Mouse (Mus musculus): Measurements from ENCODE around the gene Hoxa3. TPM values are rescaled to one million over a fixed set of nuclear protein-coding genes. Genes with fewer than 3 reads are reported as not detected.

Hoxa3 gene
- polyA plus RNA-seq, 1 experiment from 2014 or later = 5.6 TPM

DNA sequence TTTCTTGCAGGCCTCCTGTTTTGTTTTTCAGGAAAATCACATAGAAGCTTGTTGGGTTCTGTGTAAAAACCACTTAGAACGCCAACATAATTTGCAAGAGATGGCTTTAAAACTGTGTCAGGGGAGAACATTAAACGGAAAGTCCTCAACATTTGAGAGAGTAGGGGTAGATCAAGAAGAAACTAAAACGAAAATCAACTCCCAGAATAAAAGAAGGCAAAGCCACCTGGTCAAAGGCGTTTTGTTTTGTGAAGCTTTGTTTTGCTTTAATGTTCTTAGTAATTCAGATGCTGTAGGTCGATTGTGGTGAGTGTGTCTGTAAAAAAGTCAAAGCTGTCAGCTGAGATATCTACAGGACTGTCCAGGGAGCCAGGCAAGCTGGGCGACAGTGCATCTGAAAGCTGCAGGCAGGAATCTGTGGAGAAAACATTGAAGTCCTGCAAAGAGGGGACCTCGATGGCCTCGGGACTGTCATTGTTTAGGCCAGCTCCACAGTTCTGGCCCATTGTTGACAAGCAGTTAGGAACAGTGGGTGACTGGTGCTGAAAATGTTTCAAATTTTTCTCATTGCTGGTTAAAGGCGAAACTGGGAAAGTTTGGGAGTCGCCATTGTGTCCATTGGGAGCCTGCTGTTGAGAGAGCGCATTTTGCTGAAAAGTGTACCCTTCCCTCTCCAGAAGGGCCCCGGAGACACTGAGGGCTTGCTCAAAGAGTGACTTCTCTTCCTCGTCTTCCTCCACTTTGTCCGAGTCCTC lies 50.3 kb downstream of the Hoxa3 start:
- peak; percentile 48 for DNase-seq (ENCODE audit: low spot score)
- peaks cover 59% of the 10 kb centered on the region for H3K4me1 ChIP-seq (ENCODE audit: control insufficient read depth, insufficient read depth, low read length)
- ATAC-seq (ENCODE audit: insufficient number of reproducible peaks, low FRiP score, low TSS enrichment, low read depth) = no peak
- no peaks in the 10 kb centered on the region for H3K9me3 ChIP-seq (ENCODE audit: control insufficient read depth, low read length)
- no peak overlapping the region for H3K27ac ChIP-seq (replicated peaks; ENCODE audit: low read depth, low read length)
- H3K36me3 ChIP-seq (ENCODE audit: control insufficient read depth, insufficient read depth, low read length) = no peaks in the 10 kb centered on the region
- peak overlapping the region; percentile 69 for H3K4me2 ChIP-seq (ENCODE audit: low read depth, severe bottlenecking)
- H3K27me3 ChIP-seq (ENCODE audit: control insufficient read depth, insufficient read depth, low read length) = peaks cover 18% of the 10 kb centered on the region
- peak overlapping the region; percentile 23; the same call in 1 of the 2 replicates for H3K9ac ChIP-seq (ENCODE audit: low read length)
- WGBS = 7% methylated on average over 14 of the region's 14 CpGs
- peak overlapping the region; percentile 26 for H3K4me3 ChIP-seq (ENCODE audit: low read depth, low read length)

DNA sequence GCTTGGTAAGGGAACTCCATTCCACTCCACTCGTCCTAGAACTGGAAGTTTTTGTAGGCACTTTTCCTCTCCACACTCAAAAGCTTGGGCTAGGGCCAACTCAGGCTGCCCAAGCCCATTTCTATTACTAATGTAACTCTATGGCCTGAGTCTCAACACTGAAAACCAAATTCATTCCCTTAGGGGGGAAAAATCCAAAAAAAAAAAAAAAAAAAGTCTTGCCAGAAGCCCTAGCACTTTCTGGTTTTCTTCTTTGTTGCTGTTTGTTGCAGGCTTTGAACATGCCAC lies 51.1 kb downstream of the Hoxa3 start:
- peaks cover 58% of the 10 kb centered on the region for H3K4me1 ChIP-seq (ENCODE audit: control insufficient read depth, insufficient read depth, low read length)
- H3K36me3 ChIP-seq (ENCODE audit: control insufficient read depth, insufficient read depth, low read length) = no peaks in the 10 kb centered on the region
- no peaks in the 10 kb centered on the region for H3K9me3 ChIP-seq (ENCODE audit: control insufficient read depth, low read length)
- H3K4me3 ChIP-seq (ENCODE audit: low read depth, low read length) = no peak overlapping the region
- WGBS = 15% methylated on average over 1 of the region's 1 CpGs
- no peak overlapping the region for H3K27ac ChIP-seq (replicated peaks; ENCODE audit: low read depth, low read length)
- no peak for DNase-seq (ENCODE audit: low spot score)
- H3K4me2 ChIP-seq (ENCODE audit: low read depth, severe bottlenecking) = no peak overlapping the region
- H3K9ac ChIP-seq (ENCODE audit: low read length) = no peak overlapping the region
- no peak for ATAC-seq (ENCODE audit: insufficient number of reproducible peaks, low FRiP score, low TSS enrichment, low read depth)
- peaks cover 21% of the 10 kb centered on the region for H3K27me3 ChIP-seq (ENCODE audit: control insufficient read depth, insufficient read depth, low read length)

DNA sequence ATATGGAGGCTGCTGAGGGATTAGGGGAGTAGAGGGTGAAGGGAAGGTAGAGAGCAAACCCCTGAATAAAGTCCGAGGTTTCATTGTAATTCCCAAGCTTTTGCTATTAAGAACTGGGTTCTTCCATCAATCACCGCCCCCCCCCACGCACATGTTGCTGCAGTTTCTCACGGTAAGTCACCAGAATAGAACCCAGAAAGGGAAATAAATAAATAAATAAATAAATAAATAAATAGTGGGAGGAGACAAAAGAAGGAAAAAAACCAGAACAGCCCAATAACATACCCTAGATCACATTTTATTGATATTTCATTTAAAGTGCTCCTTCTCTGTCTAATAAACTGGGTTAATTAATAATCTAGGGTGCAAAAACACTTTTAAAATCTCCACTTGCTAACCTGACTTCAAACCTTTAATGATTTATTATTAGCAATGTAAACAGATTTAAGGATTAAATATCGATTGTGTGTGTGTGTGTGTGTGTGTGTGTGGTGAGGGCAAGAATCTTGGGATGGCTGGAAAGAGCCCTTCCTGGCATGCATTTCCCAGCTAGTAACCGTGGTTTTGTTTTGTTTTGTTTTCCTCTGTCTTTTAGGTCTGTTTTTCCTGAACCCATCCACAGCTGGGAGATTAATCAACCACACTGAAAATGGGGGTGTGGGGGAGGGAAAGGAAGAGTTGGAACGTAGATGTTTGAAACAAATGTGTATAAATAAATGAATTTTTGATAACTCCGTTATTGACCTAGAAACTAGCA lies 51.6 kb downstream of the Hoxa3 start:
- no peak for ATAC-seq (ENCODE audit: insufficient number of reproducible peaks, low FRiP score, low TSS enrichment, low read depth)
- no peak overlapping the region for H3K27ac ChIP-seq (replicated peaks; ENCODE audit: low read depth, low read length)
- no peaks in the 10 kb centered on the region for H3K9me3 ChIP-seq (ENCODE audit: control insufficient read depth, low read length)
- DNase-seq (ENCODE audit: low spot score) = peak; percentile 23
- H3K4me1 ChIP-seq (ENCODE audit: control insufficient read depth, insufficient read depth, low read length) = peaks cover 58% of the 10 kb centered on the region
- no peak overlapping the region for H3K9ac ChIP-seq (ENCODE audit: low read length)
- 7% methylated on average over 8 of the region's 8 CpGs for WGBS
- peak overlapping the region; percentile 97; the same call in 1 of the 2 replicates for H3K4me2 ChIP-seq (ENCODE audit: low read depth, severe bottlenecking)
- H3K4me3 ChIP-seq (ENCODE audit: low read depth, low read length) = no peak overlapping the region
- H3K36me3 ChIP-seq (ENCODE audit: control insufficient read depth, insufficient read depth, low read length) = no peaks in the 10 kb centered on the region
- H3K27me3 ChIP-seq (ENCODE audit: control insufficient read depth, insufficient read depth, low read length) = peaks cover 23% of the 10 kb centered on the region

DNA sequence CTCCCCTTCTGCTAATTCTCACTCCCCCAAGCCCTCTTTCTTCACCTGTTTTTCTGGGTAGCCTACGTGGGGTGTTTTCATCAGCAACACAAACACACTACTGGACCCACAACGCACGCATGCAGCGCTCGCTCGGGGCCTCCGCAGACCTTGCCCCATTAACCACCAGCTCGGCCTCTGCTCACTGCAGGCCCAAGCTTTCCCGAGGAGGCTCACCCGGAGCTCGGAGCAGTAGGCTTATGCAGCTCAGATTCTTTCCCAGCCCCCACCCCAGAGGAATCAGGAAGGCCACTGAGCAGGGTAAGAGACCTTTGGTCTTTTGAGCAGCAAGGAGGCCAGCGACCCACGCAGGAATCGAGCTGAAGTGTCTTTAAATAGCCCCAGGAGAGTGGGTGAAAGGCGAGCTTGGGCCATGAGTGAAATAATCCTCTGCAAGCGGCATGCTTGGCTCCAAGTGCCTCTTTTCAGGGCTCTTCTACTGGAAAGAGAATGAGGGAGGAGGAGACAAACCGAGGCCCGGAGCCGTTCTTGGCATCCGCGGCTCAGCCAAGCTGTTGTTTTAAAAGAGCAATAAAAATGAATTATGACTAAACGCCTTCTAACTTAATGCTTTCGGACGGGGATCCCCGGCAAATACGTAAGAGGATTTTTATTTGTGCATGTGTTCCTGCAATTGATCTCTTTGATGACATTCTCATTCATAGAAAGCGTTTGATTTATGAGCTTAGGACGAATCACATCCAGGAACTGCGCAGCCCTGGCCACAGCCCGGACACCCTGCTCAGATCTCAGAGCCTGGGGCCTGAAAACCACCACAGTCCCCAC lies 52.4 kb downstream of the Hoxa3 start:
- Histone ChIP-seq H3K4me2 (ENCODE audit: low read depth, severe bottlenecking) (peak overlapping the region; percentile 97), H3K36me3 (ENCODE audit: control insufficient read depth, insufficient read depth, low read length) (no peaks in the 10 kb centered on the region), H3K4me1 (ENCODE audit: control insufficient read depth, insufficient read depth, low read length) (peaks cover 54% of the 10 kb centered on the region), H3K9me3 (ENCODE audit: control insufficient read depth, low read length) (no peaks in the 10 kb centered on the region), H3K27ac (replicated peaks; ENCODE audit: low read depth, low read length) (peak overlapping the region; percentile 48), H3K9ac (ENCODE audit: low read length) (0 out of 2 replicates have a peak overlapping the region, but pooled peaks have one; percentile 34), H3K27me3 (ENCODE audit: control insufficient read depth, insufficient read depth, low read length) (peaks cover 29% of the 10 kb centered on the region), H3K4me3 (ENCODE audit: low read depth, low read length) (peak overlapping the region; percentile 12; the same call in 1 of the 2 replicates)
- DNase-seq (ENCODE audit: low spot score) (peak; percentile 76), ATAC-seq (ENCODE audit: insufficient number of reproducible peaks, low FRiP score, low TSS enrichment, low read depth) (peak; percentile 52; the same call in 1 of the 2 replicates)
- WGBS = under 1% methylated on average over 30 of the region's 30 CpGs

DNA sequence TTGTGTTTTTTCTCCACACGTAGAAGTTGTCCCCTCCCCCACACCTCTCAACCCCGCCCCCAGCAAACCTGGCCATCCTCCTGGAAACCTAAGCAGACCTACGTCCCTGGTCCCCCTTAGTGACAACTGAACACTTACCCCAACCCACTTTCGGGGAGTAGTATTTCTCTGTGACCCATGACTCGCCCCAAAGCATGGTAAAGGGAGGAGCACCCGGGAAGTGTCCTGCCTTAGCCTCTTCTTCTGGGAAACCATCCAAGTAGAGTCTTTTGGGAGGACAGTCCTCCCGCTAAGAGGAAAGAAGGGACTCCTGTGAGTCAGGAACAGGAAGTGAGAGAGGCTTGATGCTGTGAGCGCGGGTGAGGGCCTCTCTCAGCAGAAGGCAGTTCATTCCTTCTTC lies 53.2 kb downstream of the Hoxa3 start:
- no peak for DNase-seq (ENCODE audit: low spot score)

DNA sequence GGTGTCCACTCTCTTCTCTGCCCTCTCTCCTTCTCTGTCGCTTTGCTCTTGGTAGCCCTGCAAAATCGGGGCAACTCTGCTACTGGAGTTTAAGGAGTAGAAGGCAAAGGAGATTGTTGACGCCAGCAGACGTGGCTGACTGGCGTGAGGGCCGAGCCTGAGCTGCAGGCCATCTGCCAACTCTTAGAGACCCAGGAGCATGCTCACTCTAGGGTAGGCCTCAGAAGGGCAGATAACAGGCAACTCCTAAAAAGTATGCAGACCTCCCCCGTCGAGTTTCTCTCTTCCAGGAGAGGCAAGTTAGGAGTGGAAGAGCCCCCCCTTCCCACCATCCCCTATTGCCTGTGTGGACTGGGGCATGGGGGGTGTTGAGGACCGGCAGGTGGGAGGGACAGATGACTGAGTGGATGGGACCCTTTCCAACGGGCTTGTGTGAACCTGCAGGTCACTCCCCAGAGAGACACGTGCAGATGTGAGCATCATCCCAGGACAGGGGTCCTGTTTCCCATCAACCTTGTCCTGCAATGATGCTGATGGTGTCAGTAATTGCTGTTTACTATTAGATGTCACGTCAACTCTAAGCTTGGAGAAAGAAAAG lies 53.9 kb downstream of the Hoxa3 start:
- Histone ChIP-seq H3K4me3 (ENCODE audit: low read depth, low read length) (peak overlapping the region; percentile 73), H3K36me3 (ENCODE audit: control insufficient read depth, insufficient read depth, low read length) (no peaks in the 10 kb centered on the region), H3K27ac (replicated peaks; ENCODE audit: low read depth, low read length) (no peak overlapping the region), H3K9ac (ENCODE audit: low read length) (no peak overlapping the region), H3K27me3 (ENCODE audit: control insufficient read depth, insufficient read depth, low read length) (peaks cover 40% of the 10 kb centered on the region), H3K9me3 (ENCODE audit: control insufficient read depth, low read length) (no peaks in the 10 kb centered on the region), H3K4me1 (ENCODE audit: control insufficient read depth, insufficient read depth, low read length) (peaks cover 42% of the 10 kb centered on the region), H3K4me2 (ENCODE audit: low read depth, severe bottlenecking) (peak overlapping the region; percentile 97)
- DNase-seq (ENCODE audit: low spot score) (peak; percentile 52), ATAC-seq (ENCODE audit: insufficient number of reproducible peaks, low FRiP score, low TSS enrichment, low read depth) (no peak)
- 4% methylated on average over 12 of the region's 12 CpGs for WGBS

More for the DNA sequence above, 53.2 kb downstream of the Hoxa3 start:
- no peak overlapping the region for H3K9ac ChIP-seq (ENCODE audit: low read length)
- ATAC-seq (ENCODE audit: insufficient number of reproducible peaks, low FRiP score, low TSS enrichment, low read depth) = no peak
- no peak overlapping the region for H3K4me3 ChIP-seq (ENCODE audit: low read depth, low read length)
- peaks cover 34% of the 10 kb centered on the region for H3K27me3 ChIP-seq (ENCODE audit: control insufficient read depth, insufficient read depth, low read length)
- 4% methylated on average over 9 of the region's 9 CpGs for WGBS
- H3K4me1 ChIP-seq (ENCODE audit: control insufficient read depth, insufficient read depth, low read length) = peaks cover 50% of the 10 kb centered on the region
- peak overlapping the region; percentile 48; the same call in 1 of the 2 replicates for H3K27ac ChIP-seq (replicated peaks; ENCODE audit: low read depth, low read length)
- peak overlapping the region; percentile 97 for H3K4me2 ChIP-seq (ENCODE audit: low read depth, severe bottlenecking)
- no peaks in the 10 kb centered on the region for H3K9me3 ChIP-seq (ENCODE audit: control insufficient read depth, low read length)
- no peaks in the 10 kb centered on the region for H3K36me3 ChIP-seq (ENCODE audit: control insufficient read depth, insufficient read depth, low read length)

DNA sequence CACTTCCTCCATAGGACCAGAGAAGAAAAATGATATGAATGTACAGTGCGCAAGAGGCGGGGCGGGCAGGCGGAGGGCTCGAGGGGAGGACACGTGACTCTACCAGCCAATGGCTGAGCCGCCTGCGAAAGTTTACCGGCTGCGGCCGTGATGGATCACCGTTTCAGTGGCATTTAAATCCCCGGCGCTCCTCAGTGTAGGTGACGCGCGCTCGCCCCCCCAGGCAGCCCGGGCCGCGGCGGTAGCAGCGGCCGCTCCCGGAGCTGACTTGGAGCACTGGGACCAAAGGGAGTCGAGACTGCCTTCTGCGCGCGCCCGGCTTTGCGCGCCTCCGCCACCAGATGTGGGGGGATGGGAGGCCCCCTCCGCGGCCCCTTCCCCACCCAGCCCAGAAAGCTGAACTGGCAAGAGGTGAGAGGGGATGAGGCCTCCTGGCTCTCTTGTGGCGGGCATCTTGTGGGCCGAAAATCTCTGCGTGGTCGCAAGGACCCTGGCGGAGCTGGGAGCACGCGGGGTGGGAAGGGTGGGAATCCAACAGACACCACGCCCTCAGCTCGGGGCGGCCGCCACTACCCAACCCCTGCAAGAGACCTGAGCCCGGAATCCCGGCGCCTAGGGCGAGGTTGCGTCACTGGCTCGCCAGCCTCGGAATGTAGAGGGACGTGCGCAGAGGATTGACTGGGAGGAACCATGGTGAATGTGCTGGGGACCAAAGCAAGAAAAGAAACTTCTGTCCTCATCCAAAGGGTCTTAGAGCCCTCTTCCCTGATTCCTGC lies 54.7 kb downstream of the Hoxa3 start, which contains the start of gene Hoxa1:
TSS of gene Hoxa1 (minus strand) at position 42 of the 776 bp plus-strand sequence.
- peak within 1 kb of the TSS; percentile 51 for H3K9ac ChIP-seq (ENCODE audit: low read length)
- WGBS = under 1% methylated on average over 53 of the region's 55 CpGs
- peaks cover 34% of the 10 kb centered on the region for H3K4me1 ChIP-seq (ENCODE audit: control insufficient read depth, insufficient read depth, low read length)
- ATAC-seq (ENCODE audit: insufficient number of reproducible peaks, low FRiP score, low TSS enrichment, low read depth) (peak; percentile 76), DNase-seq (ENCODE audit: low spot score) (peak; percentile 88)
- peak within 1 kb of the TSS; percentile 73 for H3K4me3 ChIP-seq (ENCODE audit: low read depth, low read length)
- peak within 1 kb of the TSS; percentile 52 for H3K27ac ChIP-seq (replicated peaks; ENCODE audit: low read depth, low read length)
- H3K27me3 ChIP-seq (ENCODE audit: control insufficient read depth, insufficient read depth, low read length) = peaks cover 43% of the 10 kb centered on the region
- H3K36me3 ChIP-seq (ENCODE audit: control insufficient read depth, insufficient read depth, low read length) = no peaks in the 10 kb centered on the region
- peak within 1 kb of the TSS; percentile 97 for H3K4me2 ChIP-seq (ENCODE audit: low read depth, severe bottlenecking)
- H3K9me3 ChIP-seq (ENCODE audit: control insufficient read depth, low read length) = no peaks in the 10 kb centered on the region
